8 mouse cellular contexts compared by ENCODE assay signal in genomic region chr4:155868614-155869298, GRCm38 (mm10). TPM values are rescaled to one million over a fixed set of nuclear protein-coding genes. Genes with fewer than 3 reads are reported as not detected.
DNase-seq lines count a peak whose midpoint lies in the region; ATAC-seq and TF ChIP-seq lines count a peak whose summit lies in the region.

No protein-coding gene starts in this region.

- 12% methylated on average over 22 of the region's 22 CpGs for WGBS in forebrain, embryonic 15.5 days
- 6% methylated on average over 22 of the region's 22 CpGs for WGBS in kidney, embryonic 16.5 days

- H3K4me2 ChIP-seq in forebrain, embryonic 15.5 days (replicated peaks) = peak overlapping the region; percentile 98
- peak overlapping the region; percentile 95 for H3K4me2 ChIP-seq in kidney, embryonic 16.5 days (replicated peaks; ENCODE audit: low read depth, low read length)

- TF ChIP-seq CTCF in C2C12 (IDR thresholded peaks at IDR 0.05; ENCODE audit: control insufficient read depth, insufficient read depth, insufficient read length) (no peak), G1E (IDR thresholded peaks at IDR 0.05; ENCODE audit: low read depth, low read length) (no peak)

- peak overlapping the region; percentile 69 for H3K4me3 ChIP-seq in C2C12 (ENCODE audit: insufficient read depth, poor library complexity, severe bottlenecking)
- H3K4me3 ChIP-seq in G1E (ENCODE audit: low read depth, low read length) = peak overlapping the region; percentile 77
- H3K4me3 ChIP-seq in forebrain, embryonic 15.5 days = peak overlapping the region; percentile 65
- H3K4me3 ChIP-seq in kidney, embryonic 16.5 days (ENCODE audit: low read length) = peak overlapping the region; percentile 85

- H3K27me3 ChIP-seq in C2C12 (ENCODE audit: control insufficient read depth, insufficient read depth, insufficient read length) = no peaks in the 10 kb centered on the region
- no peaks in the 10 kb centered on the region for H3K27me3 ChIP-seq in G1E (ENCODE audit: insufficient read depth, low read length)
- no peaks in the 10 kb centered on the region for H3K27me3 ChIP-seq in forebrain, embryonic 15.5 days
- no peaks in the 10 kb centered on the region for H3K27me3 ChIP-seq in kidney, embryonic 16.5 days (ENCODE audit: insufficient read depth, low read length)

- 0 out of 2 replicates have a peak, but pooled peaks have one; percentile 5 for ATAC-seq in G1E (ENCODE audit: extremely low read depth, insufficient number of reproducible peaks, low FRiP score, poor library complexity, severe bottlenecking)
- ATAC-seq in forebrain, embryonic 15.5 days (replicated peaks) = peak; percentile 2; the same call in 1 of the 2 replicates
- ATAC-seq in kidney, embryonic 16.5 days (ENCODE audit: low FRiP score, low TSS enrichment) = peak; percentile 52

- peak overlapping the region; percentile 92 for H3ac ChIP-seq in C2C12 (ENCODE audit: control insufficient read depth, insufficient read length, low read depth)

- 0 out of 2 replicates have a peak overlapping the region, but pooled peaks have one; percentile 71 for H3K27ac ChIP-seq in forebrain, embryonic 15.5 days (replicated peaks)
- no peak overlapping the region; the same call in 1 of the 2 replicates for H3K27ac ChIP-seq in kidney, embryonic 16.5 days (ENCODE audit: low read length)

- DNase-seq in G1E (ENCODE audit: low spot score) = peak; percentile 42
- DNase-seq in lung, postnatal 36 days = peak; percentile 38
- DNase-seq in retina, postnatal 1 day = no peak
- DNase-seq in frontal cortex, postnatal 36 days (ENCODE audit: low spot score in 2 of 2) = no peak
- no peak for DNase-seq in thymus, adult 18-20 months

- no peaks in the 10 kb centered on the region for H3K9me3 ChIP-seq in G1E (replicated peaks)
- H3K9me3 ChIP-seq in forebrain, embryonic 15.5 days = no peaks in the 10 kb centered on the region
- H3K9me3 ChIP-seq in kidney, embryonic 16.5 days (ENCODE audit: low read length) = no peaks in the 10 kb centered on the region

- peak overlapping the region; percentile 87 for H3K9ac ChIP-seq in forebrain, embryonic 15.5 days (replicated peaks)
- peak overlapping the region; percentile 83 for H3K9ac ChIP-seq in kidney, embryonic 16.5 days (replicated peaks; ENCODE audit: low read length)

- H3K79me2 ChIP-seq in C2C12 (ENCODE audit: control insufficient read depth, insufficient read depth) = peaks cover 64% of the 10 kb centered on the region

- H3K4me1 ChIP-seq in G1E (ENCODE audit: insufficient read depth, low read depth, low read length) = peaks cover 33% of the 10 kb centered on the region
- H3K4me1 ChIP-seq in forebrain, embryonic 15.5 days = peaks cover 26% of the 10 kb centered on the region
- H3K4me1 ChIP-seq in kidney, embryonic 16.5 days (ENCODE audit: insufficient read depth, low read length) = peaks cover 18% of the 10 kb centered on the region

- peaks cover 28% of the 10 kb centered on the region for H3K36me3 ChIP-seq in C2C12 (ENCODE audit: control insufficient read depth, insufficient read depth)
- H3K36me3 ChIP-seq in G1E (replicated peaks) = peaks cover 68% of the 10 kb centered on the region
- peaks cover 33% of the 10 kb centered on the region for H3K36me3 ChIP-seq in forebrain, embryonic 15.5 days
- peaks cover 20% of the 10 kb centered on the region for H3K36me3 ChIP-seq in kidney, embryonic 16.5 days (ENCODE audit: insufficient read depth, low read length)

- H3K79me3 ChIP-seq in C2C12 (ENCODE audit: low read depth) = peaks cover 26% of the 10 kb centered on the region

TF ChIP-seq in C2C12, 6 proteins besides CTCF, POLR2A, EP300 and RAD21:
- TF ChIP-seq CEBPB (IDR thresholded peaks at IDR 0.05; ENCODE audit: low read depth) = no peak
- TF ChIP-seq MYOD1 (IDR thresholded peaks at IDR 0.05; ENCODE audit: control insufficient read depth, insufficient read length, low read depth) = no peak
- no peak for TF ChIP-seq MYOG (IDR thresholded peaks at IDR 0.05; ENCODE audit: control insufficient read depth, extremely low read depth, insufficient read length)
- TF ChIP-seq FOSL1 (IDR thresholded peaks at IDR 0.05; ENCODE audit: insufficient read depth, low read length, poor library complexity, severe bottlenecking) = no peak
- TF ChIP-seq MAX (IDR thresholded peaks at IDR 0.05) = no peak
- TF ChIP-seq USF1 (IDR thresholded peaks at IDR 0.05; ENCODE audit: low read depth) = no peak
TF ChIP-seq in C2C12: peak in this region for 0.

RNA-seq across cellular contexts. Expression of gene Cptp, which starts 0.5 kb away (rescaled TPM):
- polyA plus RNA-seq in C2C12 (2012; fragmentation: generic; extraction: Trizol) (11.8 TPM), G1E (2012) (1.1 and 3.6 TPM in 2 replicates)
- total RNA-seq in G1E (2014; fragmentation: Nextera tagmentation) (6.7 and 11.8 TPM in 2 replicates), G1E (2017) (9.3 and 9.5 TPM in 2 replicates)
- polyA plus RNA-seq in forebrain, embryonic 15.5 days (2015; fragmentation: Nextera tagmentation; extraction: Ambion mirVana) = 20.5 and 22.9 TPM in 2 replicates
- polyA plus RNA-seq in kidney, embryonic 16.5 days (2015; fragmentation: Nextera tagmentation; extraction: Ambion mirVana) = 20.0 TPM in 2 replicates

RNA-seq across cellular contexts. Expression of gene Ints11, which starts 0.6 kb away (rescaled TPM):
- polyA plus RNA-seq in C2C12 (2012; fragmentation: generic; extraction: Trizol) (68.4 TPM), G1E (2012) (21.7 and 26.8 TPM in 2 replicates)
- total RNA-seq in G1E (2014; fragmentation: Nextera tagmentation) (35.6 and 47.3 TPM in 2 replicates), G1E (2017) (43.5 and 63.3 TPM in 2 replicates)
- 90.6 and 99.9 TPM in 2 replicates for polyA plus RNA-seq in forebrain, embryonic 15.5 days (2015; fragmentation: Nextera tagmentation; extraction: Ambion mirVana)
- polyA plus RNA-seq in kidney, embryonic 16.5 days (2015; fragmentation: Nextera tagmentation; extraction: Ambion mirVana) = 72.9 and 80.1 TPM in 2 replicates

RNA-seq across cellular contexts. Expression of gene Tas1r3, which starts 5.6 kb away (rescaled TPM):
- 0.08 TPM for polyA plus RNA-seq in C2C12 (2012; fragmentation: generic; extraction: Trizol)
- 1.6 and 1.7 TPM in 2 replicates for total RNA-seq in G1E (2014; fragmentation: Nextera tagmentation)
- 0.52 and 0.60 TPM in 2 replicates for total RNA-seq in G1E (2017)
- polyA plus RNA-seq in G1E (2012) = 0.02 and 0.03 TPM in 2 replicates
- polyA plus RNA-seq in forebrain, embryonic 15.5 days (2015; fragmentation: Nextera tagmentation; extraction: Ambion mirVana) = 0.64 and 0.73 TPM in 2 replicates
- polyA plus RNA-seq in kidney, embryonic 16.5 days (2015; fragmentation: Nextera tagmentation; extraction: Ambion mirVana) = 0.22 and 0.40 TPM in 2 replicates

RNA-seq across cellular contexts. Expression of gene Dvl1, which starts 21.6 kb away (rescaled TPM):
- polyA plus RNA-seq in C2C12 (2012; fragmentation: generic; extraction: Trizol) (46.6 TPM), G1E (2012) (77.7 and 92.8 TPM in 2 replicates)
- total RNA-seq in G1E (2014; fragmentation: Nextera tagmentation) (14.4 and 16.8 TPM in 2 replicates), G1E (2017) (9.2 and 13.7 TPM in 2 replicates)
- 10.6 and 23.1 TPM in 2 replicates for polyA plus RNA-seq in forebrain, embryonic 15.5 days (2015; fragmentation: Nextera tagmentation; extraction: Ambion mirVana)
- polyA plus RNA-seq in kidney, embryonic 16.5 days (2015; fragmentation: Nextera tagmentation; extraction: Ambion mirVana) = 5.5 and 6.3 TPM in 2 replicates

RNA-seq across cellular contexts. Expression of gene Pusl1, which starts 22.8 kb away (rescaled TPM):
- 30.7 TPM for polyA plus RNA-seq in C2C12 (2012; fragmentation: generic; extraction: Trizol)
- 16.6 and 19.5 TPM in 2 replicates for total RNA-seq in G1E (2014; fragmentation: Nextera tagmentation)
- total RNA-seq in G1E (2017) = 27.9 and 32.3 TPM in 2 replicates
- 135 and 233 TPM in 2 replicates for polyA plus RNA-seq in G1E (2012)
- polyA plus RNA-seq in forebrain, embryonic 15.5 days (2015; fragmentation: Nextera tagmentation; extraction: Ambion mirVana) = 61.5 and 64.8 TPM in 2 replicates
- 51.4 and 55.1 TPM in 2 replicates for polyA plus RNA-seq in kidney, embryonic 16.5 days (2015; fragmentation: Nextera tagmentation; extraction: Ambion mirVana)

Comparison
In these comparisons a context has a peak if more than half of its experiments do, and no peak if none do; other contexts are left out.
1. ATAC-seq: peak in every context shown above with its lines; median percentile 52 in kidney, embryonic 16.5 days; 5 in G1E; 2 in forebrain, embryonic 15.5 days.
2. DNase-seq: peak in G1E (single experiment) and lung, postnatal 36 days (single experiment); none in retina, postnatal 1 day (single experiment), frontal cortex, postnatal 36 days (0 of 2) and thymus, adult 18-20 months (0 of 2).
3. Peak in every context shown above with its lines, with median percentiles within 50 percentile points of each other: H3K4me3 ChIP-seq.